Mouse (Mus musculus): ENCODE results near the gene Tent4a. TPM values are rescaled to one million over a fixed set of nuclear protein-coding genes. Genes with fewer than 3 reads are reported as not detected.
A peak's percentile ranks its signal among the peaks of the same experiment; 100 is the strongest.

Tent4a gene
- total and polyA plus RNA-seq, 3 experiments = 3.6 to 8.8 (median 5.7) TPM

- H3K4me3 ChIP-seq (replicated peaks in 1 of 3; ENCODE audit: low read depth in 2 of 3, low read length in 2 of 3, poor library complexity in 1 of 3) = peak overlapping the region; percentile 72 to 96 (median 91)
- in situ Hi-C loops (cut with MboI; ENCODE audit: low pct_ligation_motif_present, low pct_unique_long_range_greater_than_20kb, low sequenced_read_pairs) = no loop called here
- H3K79me2 ChIP-seq (replicated peaks; ENCODE audit: control insufficient read depth, extremely low read depth, insufficient read depth, poor library complexity, severe bottlenecking) = peaks cover 21% of the 10 kb centered on the region
- DNase-seq (ENCODE audit: extremely low read depth) = peak; percentile 94
- peaks cover 5 to 23% of the 10 kb centered on the region in 2 experiments for H3K36me3 ChIP-seq (replicated peaks in 1 of 2; ENCODE audit: control insufficient read depth in 1 of 2, insufficient read depth in 1 of 2, low read length in 1 of 2)
- H3K4me2 ChIP-seq (ENCODE audit: insufficient read depth, low read depth, poor library complexity, severe bottlenecking) = peak overlapping the region; percentile 48
- H3K9me3 ChIP-seq (replicated peaks; ENCODE audit: low read length) = no peaks in the 10 kb centered on the region
- dilution Hi-C loops (cut with MboI; ENCODE audit: extremely low pct_ligation_motif_present, extremely low pct_unique_long_range_greater_than_20kb, low sequenced_read_pairs) = no loop called here
- H3K27ac ChIP-seq (ENCODE audit: insufficient read depth, low read depth) = peak overlapping the region; percentile 65
- H3K9ac ChIP-seq (ENCODE audit: insufficient read depth, low read depth) = peak overlapping the region; percentile 81
- H3K4me1 ChIP-seq (ENCODE audit: control insufficient read depth in 1 of 2, insufficient read depth in 2 of 2) = peaks cover 12 to 43% of the 10 kb centered on the region in 2 experiments
- peak; percentile 7; the same call in 1 of the 2 replicates for TF ChIP-seq HCFC1 (IDR thresholded peaks at IDR 0.05; ENCODE audit: low read depth, low read length)
- TF ChIP-seq MAX (IDR thresholded peaks at IDR 0.05; ENCODE audit: low read length) = peak; percentile 66
- peak; percentile 91 for TF ChIP-seq MAZ (IDR thresholded peaks at IDR 0.05; ENCODE audit: low read depth, low read length)
- no peak for TF ChIP-seq ZMIZ1 (IDR thresholded peaks at IDR 0.05; ENCODE audit: low read depth, low read length)
- TF ChIP-seq EP300 (IDR thresholded peaks at IDR 0.05; ENCODE audit: low read length) = 0 out of 2 replicates have a peak, but pooled peaks have one; percentile 15
- TF ChIP-seq JUN (IDR thresholded peaks at IDR 0.05; ENCODE audit: insufficient read depth, low read depth, low read length) = no peak
- TF ChIP-seq BHLHE40 (IDR thresholded peaks at IDR 0.05; ENCODE audit: low read depth, low read length) = peak; percentile 93
- TF ChIP-seq SMC3 (IDR thresholded peaks at IDR 0.05; ENCODE audit: low read depth, low read length) = no peak
- TF ChIP-seq NELFE (IDR thresholded peaks at IDR 0.05; ENCODE audit: low read depth, low read length) = peak; percentile 64; the same call in 1 of the 2 replicates
- TF ChIP-seq ELF1 (IDR thresholded peaks at IDR 0.05; ENCODE audit: low read depth, low read length) = peak; percentile 42
- TF ChIP-seq MYC (IDR thresholded peaks at IDR 0.05; ENCODE audit: low read depth, low read length) = peak; percentile 70
- TF ChIP-seq TCF12 (IDR thresholded peaks at IDR 0.05; ENCODE audit: low read depth, low read length) = peak; percentile 64; the same call in 1 of the 2 replicates
- TF ChIP-seq UBTF (IDR thresholded peaks at IDR 0.05; ENCODE audit: low read depth, low read length) = no peak
- peak; percentile 94 for TF ChIP-seq NRF1 (IDR thresholded peaks at IDR 0.05; ENCODE audit: low read depth, low read length)
- peak; percentile 61 for TF ChIP-seq IRF4 (IDR thresholded peaks at IDR 0.05; ENCODE audit: low read depth, low read length)
- peak; percentile 39 for TF ChIP-seq ETS1 (conservative IDR thresholded peaks at IDR 0.05; ENCODE audit: low read depth, low read length)
- TF ChIP-seq ZKSCAN1 (IDR thresholded peaks at IDR 0.05; ENCODE audit: borderline replicate concordance, low read depth, low read length) = no peak
- TF ChIP-seq PAX5 (IDR thresholded peaks at IDR 0.05; ENCODE audit: low read length) = no peak
- no peak for TF ChIP-seq RAD21 (IDR thresholded peaks at IDR 0.05; ENCODE audit: low read depth, low read length)
- TF ChIP-seq TBP (conservative IDR thresholded peaks at IDR 0.05; ENCODE audit: low read depth, low read length) = 0 out of 2 replicates have a peak, but pooled peaks have one; percentile 12
- no peak for TF ChIP-seq MAFK (IDR thresholded peaks at IDR 0.05; ENCODE audit: insufficient replicate concordance, low read length)
- peak; percentile 89 for TF ChIP-seq MXI1 (IDR thresholded peaks at IDR 0.05; ENCODE audit: low read depth, low read length)
- no peak for TF ChIP-seq CTCF (conservative IDR thresholded peaks at IDR 0.05 in 1 of 2, IDR thresholded peaks at IDR 0.05 in 1 of 2; ENCODE audit: low read depth in 2 of 2, low read length in 2 of 2)
- no peak for TF ChIP-seq GABPA (IDR thresholded peaks at IDR 0.05; ENCODE audit: insufficient replicate concordance, low read depth, low read length)
- peak; percentile 80 for TF ChIP-seq POLR2A (IDR thresholded peaks at IDR 0.05; ENCODE audit: low read depth, low read length)
- no peak for TF ChIP-seq ZNF384 (IDR thresholded peaks at IDR 0.05; ENCODE audit: low read depth, low read length)
- no peaks in the 10 kb centered on the region for H3K27me3 ChIP-seq (replicated peaks)
Observed at GRCm38 (mm10) chr13:69534654-69535551, 486 bp upstream of the Tent4a start.

Measured in CH12.LX (cell line).